Mouse (Mus musculus) CH12.LX (cell line): ENCODE data around the gene 4930447C04Rik. TPM values are rescaled to one million over a fixed set of nuclear protein-coding genes. Genes with fewer than 3 reads are reported as not detected.
A peak's percentile ranks its signal among the peaks of the same experiment; 100 is the strongest.

Experiments
- DNase-seq: peaks from one replicate; pipeline ENCODE4 v3.0.0-alpha.2; 2013; ENCODE audit errors: extremely low read depth
- H3K27ac ChIP-seq: 2 replicates; pipeline ENCODE4 v1.5.1; 2012; ENCODE audit warnings: low read depth, mild to moderate bottlenecking, control low read depth, moderate library complexity; ENCODE audit not compliant: insufficient read depth
- H3K27me3 ChIP-seq: replicated peaks from 2 replicates; pipeline ENCODE3; 2012; ENCODE audit warnings: inconsistent platforms
- H3K36me3 ChIP-seq, 2 experiments: replicated peaks in 1 of 2; 2 replicates each; pipeline versions ENCODE3 to v1.6.1; 2012; ENCODE audit warnings: inconsistent platforms in 1 of 2, low read length in 1 of 2, mild to moderate bottlenecking in 1 of 2, mixed read lengths in 1 of 2, moderate library complexity in 1 of 2; ENCODE audit not compliant: control insufficient read depth in 1 of 2, insufficient read depth in 1 of 2
- H3K4me1 ChIP-seq, 2 experiments: 2 replicates each; pipeline ENCODE4 v1.6.1; 2012; ENCODE audit warnings: inconsistent platforms in 1 of 2, moderate library complexity in 1 of 2; ENCODE audit not compliant: insufficient read depth in 2 of 2, control insufficient read depth in 1 of 2
- H3K4me2 ChIP-seq: 2 replicates; pipeline ENCODE4 v1.6.1; 2012; ENCODE audit warnings: low read depth, mild to moderate bottlenecking, control low read depth; ENCODE audit not compliant: poor library complexity, insufficient read depth, severe bottlenecking
- H3K4me3 ChIP-seq, 3 experiments: fragments of 150-350 bp in 1 of 3; sonication (generic) in 1 of 3; replicated peaks in 1 of 3; 2 replicates each; pipeline versions ENCODE3 to v1.5.1; 2011 to 2012; ENCODE audit warnings: low read depth in 2 of 3, low read length in 2 of 3, mild to moderate bottlenecking in 2 of 3, moderate library complexity in 2 of 3, control low read depth in 1 of 3, improper control_type of control experiment in 1 of 3, inconsistent platforms in 1 of 3, mixed read lengths in 1 of 3; ENCODE audit not compliant: poor library complexity in 1 of 3
- H3K79me2 ChIP-seq: replicated peaks from 2 replicates; pipeline ENCODE4 v1.6.1; 2012; ENCODE audit warnings: mild to moderate bottlenecking, moderate library complexity; ENCODE audit not compliant: control insufficient read depth, poor library complexity, insufficient read depth, severe bottlenecking; ENCODE audit errors: extremely low read depth
- H3K9ac ChIP-seq: 2 replicates; pipeline ENCODE4 v1.6.1; 2012; ENCODE audit warnings: low read depth, mild to moderate bottlenecking, control low read depth, moderate library complexity; ENCODE audit not compliant: insufficient read depth
- H3K9me3 ChIP-seq: replicated peaks from 2 replicates; pipeline ENCODE3; 2012; ENCODE audit warnings: low read length, inconsistent platforms, mixed read lengths
- BHLHE40 ChIP-seq: IDR thresholded peaks from 2 replicates; pipeline ENCODE4 v1.6.1; 2011; ENCODE audit warnings: mild to moderate bottlenecking, low read depth, low read length, improper control_type of control experiment
- CHD2 ChIP-seq: IDR thresholded peaks from 2 replicates; pipeline ENCODE4 v1.6.1; 2011; ENCODE audit warnings: low read length, improper control_type of control experiment
- CTCF ChIP-seq, 2 experiments: IDR thresholded peaks in 1 of 2; conservative IDR thresholded peaks in 1 of 2; 2 replicates each; pipeline ENCODE4 v1.5.1; 2011 to 2012; ENCODE audit warnings: low read depth in 2 of 2, low read length in 2 of 2, improper control_type of control experiment in 1 of 2, inconsistent platforms in 1 of 2, mild to moderate bottlenecking in 1 of 2, moderate library complexity in 1 of 2
- E2F4 ChIP-seq: IDR thresholded peaks from 2 replicates; pipeline ENCODE4 v1.6.1; 2011; ENCODE audit warnings: low read depth, low read length, improper control_type of control experiment; ENCODE audit not compliant: insufficient replicate concordance
- EP300 ChIP-seq: IDR thresholded peaks from 2 replicates; pipeline ENCODE4 v1.6.1; 2011; ENCODE audit warnings: low read length, improper control_type of control experiment
- ETS1 ChIP-seq: conservative IDR thresholded peaks from 2 replicates; pipeline ENCODE4 v1.6.1; 2012; ENCODE audit warnings: low read depth, mild to moderate bottlenecking, inconsistent platforms, low read length, improper control_type of control experiment, moderate library complexity
- IRF4 ChIP-seq: IDR thresholded peaks from 2 replicates; pipeline ENCODE4 v1.6.1; 2014; ENCODE audit warnings: low read depth, mild to moderate bottlenecking, inconsistent platforms, low read length, improper control_type of control experiment
- JUN ChIP-seq: IDR thresholded peaks from 2 replicates; pipeline ENCODE4 v1.6.1; 2011; ENCODE audit warnings: low read depth, mild to moderate bottlenecking, low read length, improper control_type of control experiment, moderate library complexity; ENCODE audit not compliant: insufficient read depth
- MAFK ChIP-seq: IDR thresholded peaks from 2 replicates; pipeline ENCODE4 v1.6.1; 2011; ENCODE audit warnings: low read length, improper control_type of control experiment; ENCODE audit not compliant: insufficient replicate concordance
- MAZ ChIP-seq: IDR thresholded peaks from 2 replicates; pipeline ENCODE4 v1.6.1; 2012; ENCODE audit warnings: low read depth, mild to moderate bottlenecking, inconsistent platforms, low read length, improper control_type of control experiment, moderate library complexity
- MEF2A ChIP-seq: IDR thresholded peaks from 2 replicates; pipeline ENCODE4 v1.6.1; 2014; ENCODE audit warnings: low read depth, mild to moderate bottlenecking, inconsistent platforms, low read length, improper control_type of control experiment, borderline replicate concordance
- MYC ChIP-seq: IDR thresholded peaks from 2 replicates; pipeline ENCODE4 v1.6.1; 2011; ENCODE audit warnings: low read depth, mild to moderate bottlenecking, improper control_type of control experiment, low read length
- NELFE ChIP-seq: IDR thresholded peaks from 2 replicates; pipeline ENCODE4 v1.6.1; 2011; ENCODE audit warnings: low read depth, low read length, improper control_type of control experiment
- NRF1 ChIP-seq: IDR thresholded peaks from 2 replicates; pipeline ENCODE4 v1.6.1; 2014; ENCODE audit warnings: low read depth, mild to moderate bottlenecking, inconsistent platforms, low read length, improper control_type of control experiment, moderate library complexity
- POLR2A ChIP-seq: IDR thresholded peaks from 2 replicates; pipeline ENCODE4 v1.6.1; 2011; ENCODE audit warnings: low read depth, mild to moderate bottlenecking, improper control_type of control experiment, low read length
- RAD21 ChIP-seq: IDR thresholded peaks from 2 replicates; pipeline ENCODE4 v1.6.1; 2011; ENCODE audit warnings: low read depth, mild to moderate bottlenecking, low read length, improper control_type of control experiment, moderate library complexity
- RCOR1 ChIP-seq: conservative IDR thresholded peaks from 2 replicates; pipeline ENCODE4 v1.6.1; 2012; ENCODE audit warnings: low read depth, mild to moderate bottlenecking, inconsistent platforms, low read length, improper control_type of control experiment
- SIN3A ChIP-seq: IDR thresholded peaks from 2 replicates; pipeline ENCODE4 v1.6.1; 2012; ENCODE audit warnings: low read length, improper control_type of control experiment, inconsistent platforms
- SMC3 ChIP-seq: IDR thresholded peaks from 2 replicates; pipeline ENCODE4 v1.6.1; 2011; ENCODE audit warnings: low read depth, low read length, improper control_type of control experiment
- TBP ChIP-seq: conservative IDR thresholded peaks from 2 replicates; pipeline ENCODE4 v1.6.1; 2011; ENCODE audit warnings: low read depth, low read length, improper control_type of control experiment
- TCF12 ChIP-seq: IDR thresholded peaks from 2 replicates; pipeline ENCODE4 v1.6.1; 2014; ENCODE audit warnings: low read depth, mild to moderate bottlenecking, inconsistent platforms, low read length, improper control_type of control experiment
- UBTF ChIP-seq: IDR thresholded peaks from 2 replicates; pipeline ENCODE4 v1.6.1; 2012; ENCODE audit warnings: low read depth, mild to moderate bottlenecking, inconsistent platforms, low read length, improper control_type of control experiment, moderate library complexity
- USF1 ChIP-seq: IDR thresholded peaks from 2 replicates; pipeline ENCODE4 v1.6.1; 2014; ENCODE audit warnings: low read depth, mild to moderate bottlenecking, inconsistent platforms, low read length, improper control_type of control experiment
- ZC3H11A ChIP-seq: IDR thresholded peaks from 2 replicates; pipeline ENCODE4 v1.6.1; 2012; ENCODE audit warnings: low read depth, mild to moderate bottlenecking, inconsistent platforms, low read length, improper control_type of control experiment
- ZMIZ1 ChIP-seq: IDR thresholded peaks from 2 replicates; pipeline ENCODE4 v1.6.1; 2012; ENCODE audit warnings: low read depth, mild to moderate bottlenecking, inconsistent platforms, low read length, improper control_type of control experiment
- ZNF384 ChIP-seq: IDR thresholded peaks from 2 replicates; pipeline ENCODE4 v1.6.1; 2012; ENCODE audit warnings: low read depth, low read length, improper control_type of control experiment, inconsistent platforms
- dilution Hi-C: fragments of 300-500 bp; cut with MboI; formaldehyde crosslinking; loops from 2 replicates; pipeline ENCODE4 v1.14.3; 2020; ENCODE audit warnings: low sequenced_read_pairs; ENCODE audit not compliant: extremely low pct_unique_long_range_greater_than_20kb, extremely low pct_ligation_motif_present
- in situ Hi-C: fragments of 300-500 bp; cut with MboI; formaldehyde crosslinking; loops from 3 replicates; pipeline ENCODE4 v1.14.3; 2019; ENCODE audit warnings: low sequenced_read_pairs, low pct_ligation_motif_present, low pct_unique_long_range_greater_than_20kb, mixed read lengths
- polyA plus RNA-seq: library from polyadenylated mRNA; unstranded; fragments of >175 nt; gene quantifications from 2 replicates; pipeline ENCODE4 v1.2.1, GENCODE M21; 2012; ENCODE audit warnings: low read depth; ENCODE audit not compliant: insufficient read length
- total RNA-seq, 2 experiments: library from RNA; depleted of rRNA; stranded (reverse); fragments of 300-350 nt in 1 of 2; fragments of >200 nt in 1 of 2; gene quantifications; 2 replicates each; pipeline ENCODE4 v1.2.3; 2012 to 2014

The 4930447C04Rik gene
- total and polyA plus RNA-seq, 3 experiments = 0.52 to 0.89 (median 0.74) TPM

GRCm38 (mm10) chr12:72962761-72963160, 22.2 kb upstream of the 4930447C04Rik start:
- Histone ChIP-seq H3K27me3 (no peaks in the 10 kb centered on the region), H3K9ac (no peak overlapping the region), H3K9me3 (peaks cover 4% of the 10 kb centered on the region), H3K4me2 (no peak overlapping the region), H3K4me1 (peaks cover 5 to 18% of the 10 kb centered on the region in 2 experiments), H3K36me3 (no peaks in the 10 kb centered on the region), H3K27ac (no peak overlapping the region), H3K4me3 (no peak overlapping the region), H3K79me2 (no peaks in the 10 kb centered on the region)
- peak; percentile 50 for TF ChIP-seq RAD21
- no peak for TF ChIP-seq POLR2A
- TF ChIP-seq SMC3 = peak; percentile 51
- peak in 1 of 2 experiments; percentile 47; a peak in 2 of 4 replicates for TF ChIP-seq CTCF (conservative IDR thresholded peaks at IDR 0.05 in 1 of 2, IDR thresholded peaks at IDR 0.05 in 1 of 2; ENCODE audit: low read depth in 2 of 2, low read length in 2 of 2)
- TF ChIP-seq MAFK = no peak
- TF ChIP-seq JUN = no peak
- dilution Hi-C loops = no loop called here
- in situ Hi-C loops = no loop called here
- no peak for DNase-seq

GRCm38 (mm10) chr12:72958446-72958845, 17.9 kb upstream of the 4930447C04Rik start:
- H3K79me2 ChIP-seq = no peaks in the 10 kb centered on the region
- dilution Hi-C loops (no loop called here), in situ Hi-C loops (loop anchor here (5.0 kb wide), 1 partner anchor 111 kb away; no protein-coding TSS in a partner anchor)

GRCm38 (mm10) chr12:72957829-72958424, 17.4 kb upstream of the 4930447C04Rik start:
- H3K4me1 ChIP-seq = peaks cover 16 to 47% of the 10 kb centered on the region in 2 experiments
- no peak overlapping the region for H3K4me3 ChIP-seq
- peak; percentile 80 for DNase-seq
- TF ChIP-seq E2F4 (no peak), SMC3 (no peak), POLR2A (peak; percentile 55), ZMIZ1 (no peak), ZNF384 (peak; percentile 65), EP300 (peak; percentile 83; the same call in 1 of the 2 replicates), TBP (peak; percentile 57; the same call in 1 of the 2 replicates), NRF1 (no peak), ZC3H11A (no peak), MYC (no peak), MEF2A (peak; percentile 98), SIN3A (no peak), ETS1 (peak; percentile 87), RCOR1 (0 out of 2 replicates have a peak, but pooled peaks have one; percentile 52), BHLHE40 (0 out of 2 replicates have a peak, but pooled peaks have one; percentile 8), IRF4 (peak; percentile 91), TCF12 (0 out of 2 replicates have a peak, but pooled peaks have one; percentile 63), MAZ (0 out of 2 replicates have a peak, but pooled peaks have one; percentile 45)
- H3K9me3 ChIP-seq = peaks cover 4% of the 10 kb centered on the region
- peak overlapping the region; percentile 82 for H3K27ac ChIP-seq
- peaks cover 5% of the 10 kb centered on the region; the same call in 1 of the 2 replicates for H3K79me2 ChIP-seq
- dilution Hi-C loops (no loop called here), in situ Hi-C loops (loop anchor here (5.0 kb wide), 1 partner anchor 111 kb away; no protein-coding TSS in a partner anchor)
- H3K4me2 ChIP-seq = peak overlapping the region; percentile 63
- no peaks in the 10 kb centered on the region for H3K27me3 ChIP-seq
- no peaks in the 10 kb centered on the region for H3K36me3 ChIP-seq
- H3K9ac ChIP-seq = peak overlapping the region; percentile 70

More at GRCm38 (mm10) chr12:72958446-72958845, 17.9 kb upstream of the 4930447C04Rik start:
- Histone ChIP-seq H3K27ac (peak overlapping the region; percentile 82), H3K27me3 (no peaks in the 10 kb centered on the region), H3K9me3 (peaks cover 4% of the 10 kb centered on the region), H3K36me3 (no peaks in the 10 kb centered on the region), H3K4me3 (no peak overlapping the region), H3K9ac (no peak overlapping the region), H3K4me2 (no peak overlapping the region; the same call in 1 of the 2 replicates), H3K4me1 (peaks cover 16 to 47% of the 10 kb centered on the region in 2 experiments)
- DNase-seq = no peak
- TF ChIP-seq TCF12 (no peak), USF1 (no peak), CHD2 (0 out of 2 replicates have a peak, but pooled peaks have one; percentile 16), UBTF (no peak), NELFE (no peak)
